Mouse (Mus musculus) heart, postnatal 14 days (tissue): ENCODE data around the gene Reln. TPM values are rescaled to one million over a fixed set of nuclear protein-coding genes. Genes with fewer than 3 reads are reported as not detected.

Source experiments
- DNase-seq, 2 experiments: peaks; one replicate each; pipeline ENCODE4 v3.0.0; 2021 to 2022
- intact Hi-C: fragments of 180-260 bp; cut with DNase I; formaldehyde crosslinking; loops from one replicate; pipeline ENCODE4 v1.15.1; 2025
- long read RNA-seq, 2 experiments: library from polyadenylated mRNA; stranded (forward); transcript quantifications; one replicate each; pipeline ENCODE4 v2.0.0; 2021
- total RNA-seq, 2 experiments: library from RNA; stranded (reverse); gene quantifications; 2 replicates each; pipeline ENCODE4 v1.2.3; 2021

Reln gene
- total RNA-seq: 1 to 10 TPM; 3.7 to 4.6 TPM
- long read RNA-seq, experiment 1, partial matches to known transcripts: 2 of 2 reads
- long read RNA-seq, experiment 1, other reads (novel, unspliced or antisense): 0 of 2 reads
- long read RNA-seq, experiment 2: 0 reads

DNA sequence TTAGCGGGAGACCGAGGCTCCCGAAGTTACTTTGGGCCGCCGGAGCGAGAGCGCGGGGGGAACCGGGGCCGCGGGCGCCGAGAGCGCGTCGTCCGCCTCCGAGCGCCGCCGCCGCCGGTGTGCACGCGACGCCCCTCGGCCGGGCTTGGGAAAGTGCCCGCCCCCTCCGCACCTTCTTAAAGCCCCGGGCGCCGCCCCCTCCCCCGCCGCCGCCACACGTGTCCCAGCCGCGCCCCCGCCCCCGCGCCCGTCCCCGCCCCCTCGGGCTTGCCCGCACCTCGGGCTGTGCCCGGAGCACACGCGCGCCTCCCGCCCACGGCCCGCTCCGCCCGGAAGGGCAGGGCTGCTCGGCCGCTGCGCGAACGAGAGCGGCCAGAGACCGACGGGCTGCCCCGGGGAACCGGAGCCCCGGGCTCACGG lies at the start of gene Reln:
TSS of gene Reln (minus strand) at position 147 of the 420 bp plus-strand sequence.
- DNase-seq: peak; percentile 4 to 30
- intact Hi-C loops: no loop called here

DNA sequence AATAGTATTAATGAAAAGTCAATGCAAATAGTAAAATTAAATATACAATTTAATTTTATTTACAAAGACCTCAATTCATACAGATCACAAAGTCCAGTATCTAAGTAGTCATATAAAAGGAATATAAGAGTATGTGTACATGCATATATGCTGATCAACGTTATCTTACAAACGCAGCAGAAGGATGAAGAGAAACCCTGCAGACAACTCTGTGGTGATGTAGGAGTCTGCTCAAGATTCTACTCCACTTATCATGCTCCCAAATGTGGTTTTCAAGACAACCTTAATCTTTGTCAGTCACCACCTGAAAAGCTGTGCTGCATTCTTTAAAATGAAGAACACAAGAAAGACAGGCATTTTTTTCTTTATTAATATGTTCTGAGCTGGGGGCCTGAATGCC lies 44.0 kb upstream of the Reln start:
- intact Hi-C loops: no loop called here
- DNase-seq: no peak

DNA sequence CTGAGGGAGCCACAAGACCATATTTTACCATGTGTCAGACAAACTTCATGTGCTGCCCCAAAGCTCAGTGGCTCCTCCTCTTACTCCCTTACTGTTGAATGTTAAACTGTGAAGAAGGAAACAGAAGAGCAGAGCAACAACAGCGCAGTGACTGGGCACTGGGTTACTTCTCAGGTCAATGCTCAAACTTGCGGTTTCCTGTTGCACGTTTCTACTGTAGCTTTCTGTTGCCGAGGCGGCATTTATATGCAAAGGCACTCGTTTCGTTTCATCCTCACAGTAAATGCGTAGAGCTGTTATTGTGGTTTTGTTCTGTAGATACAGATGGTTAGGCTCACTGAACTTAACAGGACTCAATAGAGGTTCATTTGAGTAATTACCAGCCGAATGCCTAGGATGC lies 16.0 kb upstream of the Reln start:
- DNase-seq: no peak
- intact Hi-C loops: loop anchor here (2.0 kb wide), 1 partner anchor 16 kb away; no protein-coding TSS in a partner anchor

DNA sequence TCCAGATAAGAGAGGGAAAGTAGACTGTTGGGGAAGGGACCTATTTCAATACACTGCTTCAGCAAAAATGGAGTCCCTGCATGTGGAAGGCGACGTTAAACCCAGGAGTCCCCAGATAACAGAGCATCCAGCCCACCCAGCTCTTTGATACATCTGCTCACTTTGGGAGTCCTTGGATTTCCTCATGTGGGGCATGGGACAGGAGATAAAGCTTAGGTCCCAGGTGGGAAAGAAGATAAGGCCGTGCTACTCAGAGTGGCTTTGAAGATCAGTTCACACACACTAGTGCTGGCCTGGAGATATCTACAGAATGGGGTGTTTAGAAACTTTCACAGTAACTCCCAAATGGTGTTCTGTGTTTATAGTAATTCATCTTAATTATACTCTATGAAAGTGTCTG lies 3.9 kb upstream of the Reln start:
- intact Hi-C loops: no loop called here
- no peak for DNase-seq

DNA sequence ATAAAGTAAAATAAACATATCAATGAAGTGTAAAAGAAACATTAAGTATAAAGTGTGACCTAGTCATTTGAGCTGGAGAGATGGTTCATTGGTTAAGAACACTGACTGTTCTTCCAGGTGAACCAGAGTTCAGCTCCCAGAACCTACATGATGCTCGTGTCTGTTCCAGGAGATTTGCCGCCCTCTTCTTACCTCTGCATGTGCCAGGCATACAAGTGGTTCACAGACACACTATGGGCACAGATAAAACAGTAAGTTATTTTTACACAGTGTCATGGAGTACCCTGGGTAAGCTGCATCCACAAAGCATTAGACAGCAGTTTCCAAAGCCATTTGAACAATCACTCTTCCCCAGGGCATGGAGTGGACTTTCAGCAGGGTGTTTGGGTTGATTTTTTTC lies 3.2 kb upstream of the Reln start:
- intact Hi-C loops: no loop called here
- DNase-seq: no peak

DNA sequence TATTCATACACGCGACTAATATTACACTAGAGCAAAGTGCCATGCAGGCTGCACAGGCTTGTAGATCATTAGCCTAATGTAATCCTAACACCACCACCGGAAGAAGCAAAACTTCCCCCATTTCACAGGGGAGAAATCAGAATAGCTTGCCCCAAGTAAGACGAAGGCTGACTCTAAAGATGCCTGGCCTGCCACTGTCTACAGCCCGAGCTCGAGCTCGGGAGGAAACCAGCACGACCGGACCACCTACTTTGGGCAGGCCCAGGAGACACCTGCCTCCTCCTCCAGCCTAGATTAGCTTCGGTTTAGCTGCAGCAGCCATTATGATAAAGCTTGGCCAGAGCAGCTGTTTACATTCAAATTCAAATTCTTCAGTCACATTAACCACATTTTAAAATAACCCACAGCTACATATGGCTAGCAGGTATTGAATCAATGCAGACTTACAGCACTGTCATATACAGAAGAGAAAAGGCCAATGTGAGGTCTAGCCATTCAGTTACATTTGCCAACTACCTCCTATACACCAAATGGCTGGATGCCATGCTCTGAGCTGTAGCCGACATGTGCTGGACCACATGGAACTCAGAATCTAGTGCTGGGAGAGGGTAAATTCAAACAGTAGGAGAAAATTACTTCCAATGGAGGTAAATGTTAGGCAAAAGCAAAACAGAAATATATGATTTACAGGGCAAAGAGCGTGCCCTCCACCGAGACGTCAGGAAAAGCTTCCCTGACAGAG lies 1.6 kb upstream of the Reln start:
- intact Hi-C loops: no loop called here

DNA sequence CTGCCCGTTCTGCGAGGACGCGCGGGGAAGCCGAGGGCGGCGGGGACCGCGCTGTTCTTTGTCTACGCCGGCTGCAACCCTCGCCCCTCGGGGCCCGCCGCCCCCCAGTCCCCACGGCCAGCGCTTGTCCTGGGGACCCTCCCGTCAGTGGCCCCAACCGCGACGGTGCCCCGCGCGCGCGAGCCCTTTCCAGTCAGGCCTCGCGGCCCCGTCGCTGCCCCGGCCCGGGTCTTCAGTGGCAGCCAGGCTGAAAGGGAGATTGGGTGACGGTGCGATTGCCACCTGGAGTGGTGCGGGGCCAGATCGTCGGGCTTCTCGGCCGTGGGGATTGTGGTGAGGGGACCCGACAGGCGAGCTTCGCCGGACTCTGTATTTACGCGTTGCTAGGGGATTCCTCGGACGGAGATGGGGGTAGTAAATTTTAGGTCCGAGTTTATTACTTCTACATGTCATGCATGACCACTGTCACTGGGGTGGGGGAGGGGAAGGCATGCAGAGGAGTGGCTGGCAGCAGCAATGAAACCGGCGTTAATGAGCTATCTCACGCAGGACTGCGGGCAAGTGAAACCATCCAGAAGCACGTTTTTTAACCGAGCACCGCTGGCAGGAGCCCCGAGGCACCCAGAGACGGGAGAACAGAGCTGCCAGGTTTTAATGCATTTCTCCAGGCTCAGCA lies 612 bp upstream of the Reln start:
- intact Hi-C loops: no loop called here
- peak in 1 of 2 experiments; percentile 5 for DNase-seq

More for the DNA sequence above, 1.6 kb upstream of the Reln start:
- no peak for DNase-seq

DNA sequence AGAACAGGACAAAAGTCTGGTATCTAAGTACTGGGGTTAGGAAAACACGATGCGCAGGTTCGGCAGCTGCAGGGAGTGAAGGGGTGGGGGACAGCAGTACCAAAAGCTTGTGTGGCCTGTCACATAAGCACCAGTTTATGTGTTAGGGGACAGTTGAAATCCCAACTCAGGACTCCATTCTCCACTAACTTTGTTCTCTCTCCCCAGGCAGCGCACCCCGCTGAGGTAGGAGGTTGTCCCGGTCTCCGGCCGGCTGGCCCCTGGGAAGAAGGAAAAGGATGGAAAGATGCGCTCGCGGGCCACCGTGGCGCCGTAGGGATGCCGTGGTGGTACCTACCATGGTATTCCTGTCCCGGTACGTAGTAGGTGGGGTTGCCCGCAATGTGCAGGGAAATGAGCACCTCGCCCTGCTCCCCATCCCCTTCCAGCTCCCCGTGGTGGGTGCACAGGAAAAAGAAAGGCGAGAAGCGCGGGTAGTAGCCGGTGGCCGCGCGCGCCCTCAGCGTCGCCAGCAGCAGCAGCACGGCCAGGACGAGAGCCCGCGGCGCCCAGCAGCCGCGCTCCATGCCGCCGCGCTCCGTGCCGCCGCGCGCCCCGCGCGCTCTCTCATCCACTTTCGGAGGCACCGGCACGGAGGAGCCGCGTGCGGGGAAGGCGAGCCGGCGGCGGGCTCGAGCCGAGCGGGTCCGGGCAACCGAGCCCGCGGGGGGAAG lies 503 bp downstream of the Reln start:
- intact Hi-C loops: no loop called here
- peak in 1 of 2 experiments; percentile 23 for DNase-seq

DNA sequence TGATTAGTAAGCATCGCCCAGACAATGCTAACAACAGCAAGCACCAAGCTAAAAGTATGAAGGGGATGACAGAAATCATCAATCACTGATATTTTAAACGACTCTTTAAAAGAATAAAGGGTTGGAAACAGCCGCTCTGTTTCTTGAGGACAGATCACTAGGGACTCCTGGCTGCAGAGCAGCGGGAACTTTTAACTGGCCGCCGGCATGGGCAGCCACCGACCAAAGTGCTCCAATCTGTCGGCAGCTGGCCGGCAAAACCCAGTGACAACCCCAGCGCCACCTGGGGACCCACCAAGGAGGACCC lies 1.0 kb downstream of the Reln start:
- intact Hi-C loops: no loop called here
- DNase-seq: no peak

DNA sequence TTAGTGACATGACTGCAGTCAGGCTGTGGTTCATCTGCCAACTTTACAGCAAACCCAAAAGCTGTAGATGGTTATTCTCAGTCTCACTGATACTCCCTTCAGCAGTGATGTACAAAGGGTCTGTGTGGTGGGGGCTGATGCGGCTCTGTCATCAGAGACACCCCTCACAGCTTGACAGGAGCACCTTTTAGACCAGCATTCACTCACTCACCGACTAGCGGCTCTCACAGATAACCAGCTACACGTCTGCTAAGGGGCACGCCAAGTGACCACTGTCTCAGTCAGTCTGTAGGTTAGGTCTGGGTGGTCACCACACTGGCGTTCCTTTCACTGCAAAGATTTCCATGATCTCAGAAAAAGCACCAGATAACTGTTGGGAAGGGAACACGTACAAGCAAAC lies 2.0 kb downstream of the Reln start:
- intact Hi-C loops: no loop called here
- DNase-seq: no peak

DNA sequence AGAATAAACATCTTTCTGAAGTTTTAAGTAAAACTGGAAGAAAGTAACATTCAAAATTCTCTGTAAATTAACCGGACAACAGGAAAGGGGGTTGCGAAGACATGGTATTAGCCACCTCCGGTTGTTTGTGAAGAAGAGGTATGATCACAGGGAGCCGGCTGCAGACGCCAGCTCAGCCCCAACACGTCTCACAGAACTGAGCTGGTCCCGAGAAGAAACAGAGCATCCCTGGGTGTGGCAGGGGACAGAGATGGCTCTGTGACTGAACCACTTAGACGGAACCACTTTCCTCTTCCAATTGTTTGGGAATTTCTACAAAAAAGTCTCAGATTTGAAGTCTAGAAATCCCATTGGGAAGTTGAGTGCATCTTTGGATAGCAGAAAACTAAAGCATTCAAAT lies 3.5 kb downstream of the Reln start:
- intact Hi-C loops: no loop called here
- DNase-seq: no peak

DNA sequence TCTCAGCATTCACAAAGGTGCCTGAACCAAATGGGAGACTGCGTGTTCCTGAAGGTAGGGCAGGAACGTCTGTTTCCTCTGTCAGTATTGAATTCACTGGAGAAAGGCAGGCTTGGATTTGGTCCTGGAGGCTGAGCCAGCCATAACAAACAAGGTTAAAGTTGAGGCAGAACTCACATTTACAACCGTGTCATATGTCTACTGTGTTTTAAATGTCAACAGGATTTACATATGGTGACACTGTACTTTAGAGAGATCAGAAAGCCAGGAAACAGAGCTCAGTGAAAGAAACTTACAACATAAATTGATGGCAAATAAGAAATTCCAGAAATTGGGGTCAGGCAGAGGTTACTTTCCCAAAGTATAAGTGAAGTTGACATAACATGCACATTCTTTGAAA lies 9.1 kb downstream of the Reln start:
- DNase-seq: no peak
- intact Hi-C loops: no loop called here

DNA sequence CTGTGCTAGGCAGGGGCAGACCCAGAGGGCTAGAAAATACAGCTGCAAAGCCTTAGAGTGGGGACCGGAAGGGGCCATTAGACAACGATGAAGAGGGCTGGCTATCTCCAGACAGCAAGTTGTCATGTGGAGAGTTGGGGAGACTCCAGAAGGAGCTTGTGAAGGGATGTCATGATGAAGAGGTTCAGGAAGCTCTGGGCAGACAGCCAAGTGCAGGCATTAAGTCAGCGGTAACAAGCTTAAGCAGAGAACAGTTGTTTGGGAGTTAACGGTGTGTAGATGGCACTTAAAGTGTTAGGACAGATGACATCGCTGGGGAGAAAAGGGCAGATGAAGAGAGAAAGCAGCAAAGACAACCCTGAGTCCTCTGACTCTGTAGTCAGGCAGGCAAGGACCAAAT lies 13.7 kb downstream of the Reln start:
- no peak for DNase-seq
- intact Hi-C loops: no loop called here

DNA sequence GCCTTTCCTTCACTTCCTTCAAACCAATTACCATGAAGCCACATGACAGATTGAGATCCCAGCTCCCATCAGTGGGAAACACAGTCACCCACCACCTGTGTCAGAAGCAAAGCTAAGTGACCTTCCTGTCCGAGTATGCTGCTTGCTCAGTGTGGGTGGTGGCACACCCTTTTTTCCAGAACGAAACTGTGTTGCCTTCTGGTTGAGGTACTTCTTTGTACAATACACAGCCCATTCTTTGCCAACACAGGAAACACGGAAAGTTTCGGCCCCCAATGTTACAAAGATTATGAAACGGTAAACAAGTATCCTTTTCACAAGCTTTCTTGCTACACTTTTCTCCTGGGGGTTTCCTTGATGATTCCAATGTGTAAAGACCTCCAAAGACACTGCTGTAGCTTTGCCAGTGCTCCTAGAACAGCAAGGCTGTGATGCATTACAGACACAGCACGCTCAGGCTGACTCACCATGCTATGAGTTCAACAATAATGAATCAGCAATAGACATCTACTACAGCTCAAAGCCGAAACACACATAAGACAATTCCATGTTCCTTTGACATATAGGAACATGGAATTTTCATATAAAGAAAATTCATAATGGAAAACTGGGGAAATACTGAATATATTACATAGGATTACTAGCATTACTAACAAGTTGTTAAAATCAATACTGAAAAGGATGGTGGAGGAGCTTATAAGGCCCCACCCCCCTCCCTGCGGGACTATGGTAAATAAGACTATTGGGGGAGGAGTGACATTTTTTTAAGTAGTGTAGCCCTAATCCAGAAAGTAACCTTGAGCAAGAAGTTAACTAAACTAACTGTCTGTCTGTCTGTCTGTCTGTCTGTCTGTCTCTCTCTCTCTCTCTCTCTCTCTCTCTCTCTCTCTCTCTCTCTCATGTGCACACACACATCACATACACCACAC lies 15.8 kb downstream of the Reln start:
- intact Hi-C loops: no loop called here

DNA sequence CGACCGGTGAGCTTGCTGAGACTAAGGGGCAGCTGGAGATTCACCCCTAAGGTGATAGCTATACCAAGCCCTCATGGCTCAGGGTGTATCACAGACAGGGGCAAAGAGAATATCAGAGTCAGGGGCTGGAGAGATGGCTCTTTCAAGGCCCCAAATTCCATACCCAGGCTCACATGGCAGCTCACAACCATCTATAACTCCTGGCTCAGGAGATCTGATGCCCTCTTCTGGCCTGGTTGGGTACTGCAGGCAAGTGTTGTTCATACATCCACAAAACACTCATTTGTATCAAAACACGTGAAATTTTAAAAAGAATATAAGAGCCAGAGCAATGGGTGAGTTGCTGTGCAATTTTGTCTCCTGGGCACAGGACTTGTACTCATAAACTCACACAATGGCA lies 17.3 kb downstream of the Reln start:
- DNase-seq: peak; percentile 16 to 39
- intact Hi-C loops: no loop called here

More for the DNA sequence above, 15.8 kb downstream of the Reln start:
- DNase-seq: no peak

DNA sequence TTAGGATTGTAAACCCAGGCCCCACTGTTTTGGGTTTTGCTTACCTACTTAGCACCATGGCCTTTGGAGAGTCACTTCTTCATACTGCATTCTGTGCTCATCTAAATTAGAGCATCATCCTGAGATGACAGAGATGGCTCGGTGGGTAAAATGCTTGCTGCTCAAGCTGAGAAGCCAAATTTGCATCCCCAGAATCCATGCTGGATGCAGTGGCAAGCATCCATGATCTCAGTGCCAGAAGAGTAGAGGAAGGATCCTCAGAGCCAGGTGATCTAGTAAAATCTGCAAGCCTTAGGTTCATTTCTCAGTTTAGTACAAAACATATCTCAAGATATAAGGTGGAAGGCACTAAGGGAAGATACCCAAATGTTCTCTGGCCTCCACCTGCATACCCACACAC lies 20.7 kb downstream of the Reln start:
- intact Hi-C loops: no loop called here
- DNase-seq: no peak

DNA sequence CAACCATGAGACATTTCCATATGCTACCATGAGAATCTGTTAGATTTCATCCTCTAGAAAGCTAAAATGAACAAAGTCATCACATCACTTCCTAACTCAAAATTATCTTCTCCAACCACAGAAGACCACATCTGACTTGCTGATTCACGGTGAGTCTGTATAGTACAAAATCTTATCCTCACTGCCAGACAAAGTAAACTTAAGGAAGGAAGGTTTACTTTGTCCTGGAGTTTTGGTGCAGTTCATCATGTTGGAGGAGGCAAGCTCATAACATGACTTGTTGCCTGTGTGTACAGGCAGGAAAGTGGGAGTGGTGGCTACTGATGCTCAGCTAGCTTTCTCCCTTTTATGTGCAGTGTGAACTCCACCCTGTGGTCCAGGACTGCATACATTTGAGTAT lies 26.7 kb downstream of the Reln start:
- intact Hi-C loops: no loop called here

DNA sequence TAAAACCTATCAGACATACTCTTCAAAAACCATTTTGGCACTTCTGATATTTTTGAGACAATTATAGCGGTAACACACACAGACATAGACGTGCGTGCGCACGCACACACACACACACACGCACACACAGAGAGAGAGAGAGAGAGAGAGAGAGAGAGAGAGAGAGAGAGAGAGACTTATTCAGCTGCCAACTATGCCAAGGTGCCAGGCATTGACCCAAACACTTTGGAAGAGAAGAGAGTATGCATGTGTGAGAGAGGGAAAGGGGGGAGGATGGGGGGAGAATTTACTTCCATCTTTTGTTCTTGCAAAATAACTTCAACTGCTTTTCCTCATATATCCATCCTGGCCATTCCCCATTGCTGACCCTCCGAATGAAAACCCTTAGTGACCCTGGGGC lies 28.0 kb downstream of the Reln start:
- DNase-seq: no peak
- intact Hi-C loops: no loop called here

More for the DNA sequence above, 26.7 kb downstream of the Reln start:
- DNase-seq: no peak

DNA sequence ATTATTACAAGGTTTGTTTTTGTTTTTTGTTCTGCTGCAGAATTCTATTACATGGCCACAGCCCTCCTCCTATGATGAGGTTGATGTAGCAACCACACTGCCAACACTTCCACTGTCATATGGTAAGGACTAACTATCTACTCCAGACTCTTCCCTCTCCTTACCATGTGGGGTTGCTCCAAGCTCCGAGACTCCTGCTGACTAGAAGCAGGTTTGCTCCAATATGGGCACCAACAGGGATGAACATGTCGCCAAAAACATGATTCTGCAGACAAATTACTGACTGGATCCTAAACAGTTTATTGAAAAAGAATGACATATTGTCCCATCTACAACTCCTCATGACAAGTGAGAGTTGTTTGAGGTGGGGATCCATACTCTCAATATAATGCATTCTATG lies 28.5 kb downstream of the Reln start:
- DNase-seq: no peak
- intact Hi-C loops: no loop called here

DNA sequence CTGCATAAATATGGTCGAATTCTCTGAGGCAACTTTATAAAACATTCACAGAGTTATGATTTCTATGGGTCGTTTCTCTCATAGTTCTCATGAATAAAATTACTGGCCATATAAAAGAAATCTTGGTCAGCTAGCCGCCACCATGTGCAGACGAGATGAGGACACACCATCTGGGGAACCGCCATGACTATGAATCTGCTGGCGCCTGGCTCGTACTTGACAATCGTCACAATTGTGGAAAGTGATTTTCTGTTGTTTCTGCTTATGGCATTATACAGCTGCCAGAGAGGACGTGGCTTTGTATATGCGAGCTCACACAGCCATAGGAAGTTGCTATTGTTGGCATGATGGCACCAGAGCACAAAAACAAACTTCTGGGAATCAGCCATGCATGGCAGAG lies 31.5 kb downstream of the Reln start:
- intact Hi-C loops: no loop called here
- no peak for DNase-seq
